Mouse (Mus musculus): Measurements from ENCODE around the gene Pi16. TPM values are rescaled to one million over a fixed set of nuclear protein-coding genes. Genes with fewer than 3 reads are reported as not detected.
A peak's percentile ranks its signal among the peaks of the same experiment; 100 is the strongest.

Gene Pi16
- polyA plus RNA-seq, 2 experiments from 2014 or later = 0.44 to 0.57 TPM

- peak; percentile 65 for ATAC-seq
These were observed 13.0 kb upstream of the Pi16 start for GRCm38 (mm10) chr17:29304376-29305057.

- no peak for ATAC-seq
These were observed 12.2 kb upstream of the Pi16 start for GRCm38 (mm10) chr17:29305058-29305806.

- no peak for ATAC-seq
These were observed 11.6 kb upstream of the Pi16 start for GRCm38 (mm10) chr17:29305871-29306270.

DNA sequence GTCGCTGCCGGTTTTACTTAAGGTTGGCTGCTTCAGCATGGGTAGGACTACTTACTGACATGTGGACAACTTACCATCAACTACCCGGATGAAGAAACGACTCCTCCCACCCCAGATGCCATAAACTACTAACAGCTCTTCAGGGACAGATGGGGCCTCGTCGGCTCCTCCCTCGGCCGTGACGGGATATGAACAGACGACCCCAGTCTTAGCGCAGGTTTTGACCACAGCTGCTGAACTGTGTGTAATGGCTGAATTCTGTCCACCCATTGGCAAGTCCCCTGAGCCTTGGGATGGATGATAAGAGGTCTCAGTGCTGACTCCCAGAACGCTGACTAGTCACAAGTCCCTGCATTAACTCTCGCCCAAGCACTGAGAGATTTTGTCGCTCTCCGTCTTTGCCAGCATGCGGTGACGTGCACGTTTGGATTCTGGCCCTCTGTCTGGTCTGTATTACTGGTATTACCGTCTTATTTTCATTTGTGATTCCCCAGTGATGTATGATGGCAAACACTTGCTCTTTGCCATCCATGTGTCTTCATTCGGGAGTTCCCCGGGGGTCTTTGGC is 7.3 kb upstream of the Pi16 start:
- no peak for ATAC-seq

GRCm38 (mm10) chr17:29311602-29312001 is 5.9 kb upstream of the Pi16 start:
- ATAC-seq = no peak

DNA sequence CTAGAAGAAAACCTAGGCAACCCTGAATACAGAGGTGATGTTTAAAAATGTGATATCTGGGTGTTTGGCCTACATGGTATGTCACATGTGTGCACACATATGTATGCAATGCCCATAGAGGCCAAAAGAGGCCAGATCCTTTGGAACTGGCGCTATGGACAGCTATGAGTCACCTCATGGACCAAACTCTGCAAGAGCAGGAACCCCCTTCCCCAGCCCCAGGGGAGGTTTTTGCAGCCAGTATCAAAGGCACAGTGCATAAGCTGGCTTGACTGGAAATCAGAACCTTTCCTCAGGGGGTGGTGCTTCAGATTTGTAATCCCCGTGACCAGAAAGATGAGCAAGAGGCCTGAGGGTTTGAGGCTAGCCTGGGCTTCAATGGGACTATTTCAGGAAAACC is 5.4 kb upstream of the Pi16 start:
- no peak for ATAC-seq

GRCm38 (mm10) chr17:29313300-29313699 is 4.2 kb upstream of the Pi16 start:
- no peak for ATAC-seq

DNA sequence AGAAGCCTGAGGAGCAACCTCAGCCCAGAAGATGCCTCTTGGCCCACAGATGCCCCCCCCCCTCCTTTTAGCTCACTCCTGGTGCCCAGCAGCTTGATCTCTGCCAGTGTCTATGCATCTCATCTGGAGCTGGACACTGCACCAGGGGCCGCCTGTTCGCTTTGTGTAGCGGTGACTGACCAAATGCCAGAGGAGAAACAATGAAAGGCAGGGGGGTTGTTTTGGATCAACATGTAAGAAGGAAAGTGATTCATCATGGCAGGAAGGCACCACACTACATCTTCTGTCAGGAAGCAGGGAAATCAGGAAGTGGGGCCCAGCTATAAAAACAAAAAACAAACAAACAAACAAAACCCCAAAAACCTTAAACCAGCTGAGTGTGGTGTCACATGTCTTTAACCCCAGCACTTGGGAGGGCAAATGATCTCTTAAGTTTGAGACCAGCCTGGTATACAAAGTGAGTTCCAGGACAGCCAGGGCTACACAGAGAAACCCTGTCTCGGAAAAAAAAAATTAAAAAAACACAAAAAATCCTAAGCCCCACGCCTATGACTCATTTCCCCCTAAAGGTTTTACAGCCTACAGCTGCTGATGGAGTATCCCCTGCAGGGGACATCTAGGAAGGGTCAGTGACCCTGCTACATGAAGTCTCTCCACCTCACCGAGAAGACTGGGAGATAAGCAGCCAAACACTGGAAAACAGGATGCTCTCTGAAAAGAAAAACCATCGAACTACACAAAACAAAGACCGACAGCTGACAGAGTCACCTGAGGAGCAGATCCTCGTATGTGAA is 1.6 kb upstream of the Pi16 start:
- no peak for ATAC-seq

DNA sequence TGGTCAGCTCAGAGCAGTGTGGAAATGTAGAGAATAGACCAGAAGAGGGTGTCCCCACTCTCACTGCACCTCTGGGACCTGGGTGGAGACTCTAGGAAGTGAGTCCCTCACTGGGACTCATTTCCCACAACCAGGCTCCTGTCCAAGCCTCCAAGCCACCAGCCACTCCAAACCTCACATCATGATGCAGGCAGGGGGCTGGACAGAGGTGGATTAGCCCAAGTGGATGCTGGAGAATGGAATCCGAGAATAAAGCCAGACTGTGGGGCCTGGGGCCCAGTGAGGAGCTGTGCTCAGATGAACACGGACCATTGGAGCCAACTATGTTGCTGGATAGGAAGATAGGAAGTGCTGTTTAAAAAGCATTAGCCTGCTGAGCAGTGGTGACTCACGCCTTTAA is 589 bp upstream of the Pi16 start:
- no peak for ATAC-seq

DNA sequence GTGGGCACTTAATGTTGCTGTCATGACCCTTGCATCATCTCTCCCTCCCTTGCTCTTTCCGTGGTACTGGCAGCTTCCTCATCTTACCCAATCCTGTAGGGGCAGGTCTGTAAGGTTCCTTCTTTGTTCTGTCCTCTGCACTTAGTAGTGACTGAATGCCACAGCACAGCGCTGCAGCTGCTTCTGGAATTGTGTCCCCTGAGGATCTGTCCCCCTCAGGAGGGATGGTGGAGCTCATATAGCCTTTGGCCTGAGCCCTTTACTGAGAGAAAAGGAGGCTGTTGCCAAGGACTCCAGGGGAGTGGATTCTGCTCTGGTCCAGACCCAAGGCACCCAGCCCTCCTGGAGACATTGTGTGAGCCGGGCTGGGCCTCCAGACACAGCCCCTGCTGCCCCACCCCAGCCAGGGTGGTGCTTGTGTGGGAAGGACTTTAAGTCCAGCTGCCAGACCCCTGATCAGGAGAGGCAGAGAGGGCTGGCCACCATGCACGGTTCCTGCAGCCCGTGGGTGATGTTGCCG is 1.3 kb downstream of the Pi16 start:
- no peak for ATAC-seq

GRCm38 (mm10) chr17:29319476-29319875 is 2.0 kb downstream of the Pi16 start:
- ATAC-seq = no peak

- ATAC-seq = no peak
These were observed 2.6 kb downstream of the Pi16 start for GRCm38 (mm10) chr17:29319881-29320639.

- ATAC-seq = no peak
These were observed 4.5 kb downstream of the Pi16 start for GRCm38 (mm10) chr17:29321765-29322602.

GRCm38 (mm10) chr17:29322603-29322962 is 5.1 kb downstream of the Pi16 start:
- no peak for ATAC-seq

GRCm38 (mm10) chr17:29323625-29324024 is 6.1 kb downstream of the Pi16 start:
- ATAC-seq = no peak

DNA sequence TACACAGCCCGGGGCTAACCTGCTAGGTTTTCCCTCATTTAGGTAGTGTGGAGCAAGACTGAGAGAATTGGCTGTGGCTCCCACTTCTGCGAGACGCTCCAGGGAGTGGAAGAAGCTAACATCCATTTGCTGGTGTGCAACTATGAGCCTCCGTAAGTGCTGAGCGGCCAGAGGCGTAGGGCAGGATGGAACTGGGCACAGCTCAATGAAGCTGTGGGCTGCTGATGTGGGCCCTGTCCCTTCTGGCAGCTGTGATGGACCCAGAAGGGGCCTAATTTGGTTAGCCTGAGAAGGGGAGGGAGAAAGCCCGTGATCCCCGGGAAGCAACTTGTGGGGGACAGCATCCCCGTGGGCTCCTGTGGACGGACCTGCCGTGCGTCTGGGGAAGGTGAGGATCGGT is 8.4 kb downstream of the Pi16 start:
- ATAC-seq = no peak

GRCm38 (mm10) chr17:29326531-29327529 is 9.3 kb downstream of the Pi16 start:
- ATAC-seq = no peak

- no peak for ATAC-seq
These were observed 10.2 kb downstream of the Pi16 start for GRCm38 (mm10) chr17:29327691-29328090.

- no peak for ATAC-seq
These were observed 12.7 kb downstream of the Pi16 start for GRCm38 (mm10) chr17:29330221-29330620.

All from CD4-positive, CD25-positive, alpha-beta regulatory T cell, adult 4 months (primary cell).